Mouse (Mus musculus) megakaryocyte, embryonic 14.5 days (primary cell): ENCODE measurements at regions not wholly inside any gene's neighbourhood (a gene's known extent, or its start where the extent isn't known, plus 50 kb on each side); places are given as distances from the start of the nearest gene placed in this dataset.

Experiments
- FLI1 ChIP-seq: IDR thresholded peaks from 2 replicates; pipeline ENCODE4 v1.6.1; 2012; ENCODE audit warnings: low read length, inconsistent platforms, mixed read lengths
- GATA1 ChIP-seq: IDR thresholded peaks from 3 replicates; pipeline ENCODE4 v1.6.1; 2012; ENCODE audit warnings: mixed read lengths, low read length, inconsistent platforms, borderline replicate concordance

GRCm38 (mm10) chr17:80882476-80882875 lies 62.0 kb upstream of the Tmem178 start:
- no peak for TF ChIP-seq GATA1
- no peak for TF ChIP-seq FLI1
